Mouse (Mus musculus): ENCODE measurements around the gene Olfr1240.

The Olfr1240 gene

DNA sequence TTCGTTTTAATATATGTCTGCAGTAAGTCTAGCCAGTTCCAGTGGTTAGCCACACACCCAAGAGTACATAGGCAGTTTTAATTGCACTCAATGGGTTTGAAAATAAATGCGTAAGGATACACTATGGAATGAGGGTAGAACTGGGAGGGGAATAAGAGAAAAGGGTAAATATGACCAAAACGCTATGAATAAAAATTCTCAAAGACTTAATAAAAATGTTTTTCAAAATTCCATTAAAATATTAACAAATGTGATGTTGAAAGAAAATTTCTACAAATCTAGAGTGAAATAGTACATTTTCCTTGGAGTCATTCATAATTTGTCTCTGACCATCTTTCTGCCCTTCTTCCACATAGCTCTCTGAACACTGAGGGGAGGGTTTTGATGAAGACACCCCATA lies at the start of gene Olfr1240:
Olfr1240 (minus strand) TSS at position 101 of the 400 bp plus-strand sequence.
- no peak for DNase-seq (ENCODE audit: extremely low read depth, insufficient read length, low spot score)

DNA sequence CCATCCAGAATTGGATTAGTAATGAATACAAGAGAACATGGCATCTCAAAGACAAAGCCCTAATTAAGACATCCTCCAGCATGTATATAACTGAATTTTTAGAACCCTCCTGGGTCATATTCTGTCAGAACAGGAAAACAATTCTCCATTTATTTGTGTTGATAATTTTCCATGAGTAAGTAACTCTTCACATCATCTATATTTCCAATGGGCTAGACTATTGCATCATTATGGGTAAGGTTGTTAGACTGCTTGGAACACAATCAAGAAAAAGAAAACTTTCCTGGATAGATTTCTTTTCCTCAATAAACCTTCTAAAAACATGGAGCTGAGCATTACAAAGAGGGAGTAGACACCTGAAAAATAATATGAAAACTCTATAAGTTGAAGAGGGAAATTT lies 44.2 kb upstream of the Olfr1240 start, which contains the start of gene Olfr1241:
Olfr1241 (minus strand) TSS at position 101 of the 400 bp plus-strand sequence.
- no peak for DNase-seq (ENCODE audit: extremely low read depth, insufficient read length, low spot score)

DNA sequence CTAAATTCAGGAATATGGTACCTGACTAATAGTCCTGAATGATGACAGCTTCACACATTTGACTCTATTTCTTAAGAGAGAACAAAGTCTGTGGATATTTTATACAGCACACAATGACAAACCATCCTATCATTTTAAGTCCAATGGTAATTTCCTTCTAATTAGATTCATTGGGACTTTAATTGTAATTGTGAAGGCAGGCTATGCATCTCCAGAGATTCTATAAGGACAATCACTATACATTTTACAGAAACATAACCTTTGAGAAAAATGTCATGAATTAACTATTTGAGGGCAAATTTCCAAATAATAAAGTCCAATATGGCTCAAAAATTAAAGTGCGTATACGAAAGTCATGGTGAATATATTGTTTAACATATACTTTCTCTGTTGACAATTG lies 22.5 kb downstream of the Olfr1240 start, which contains the start of gene Olfr1239:
Olfr1239 (minus strand) TSS at position 101 of the 400 bp plus-strand sequence.
- no peak for DNase-seq (ENCODE audit: extremely low read depth, insufficient read length, low spot score)

DNA sequence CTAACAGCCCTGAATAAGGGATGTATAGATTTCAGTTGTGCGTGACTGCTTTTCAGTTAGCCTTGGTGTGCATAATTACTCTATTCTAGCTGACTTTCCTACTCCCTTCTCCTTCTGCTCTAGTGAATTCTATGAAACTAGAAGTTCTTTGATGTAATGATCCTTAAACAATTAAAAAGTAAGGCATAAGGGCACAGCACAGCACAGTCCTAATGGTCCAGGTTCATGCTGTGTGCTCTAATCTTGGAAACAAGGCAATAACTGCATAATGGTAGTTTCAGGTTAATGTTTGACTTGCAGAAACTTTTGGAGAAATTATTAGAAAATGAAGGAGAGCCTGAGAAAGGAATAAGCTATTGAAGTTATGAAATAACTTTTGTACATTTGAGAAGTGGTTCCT lies 28.2 kb downstream of the Olfr1240 start:
- DNase-seq (ENCODE audit: extremely low read depth, insufficient read length, low spot score), result no peak

DNA sequence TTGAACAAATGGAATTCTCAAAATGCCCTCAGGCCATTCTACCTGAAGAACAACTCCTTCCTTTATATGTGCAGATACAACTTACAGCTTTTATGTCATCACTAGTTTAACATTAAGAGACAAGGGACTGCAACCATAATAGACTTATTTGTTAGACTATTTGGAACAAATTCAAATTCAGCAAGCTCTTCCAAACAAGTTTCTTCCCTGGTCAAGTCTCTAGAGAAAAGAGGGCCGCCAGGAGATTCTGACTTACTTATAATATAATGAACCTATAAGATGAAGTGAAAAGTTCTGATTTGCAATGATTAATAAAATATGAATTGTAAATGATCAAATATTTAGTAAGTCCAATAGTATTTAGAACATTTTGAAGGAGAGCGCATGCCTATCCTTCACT lies 33.2 kb downstream of the Olfr1240 start, which contains the start of gene Olfr1238:
Olfr1238 (minus strand) TSS at position 101 of the 400 bp plus-strand sequence.
- DNase-seq (ENCODE audit: extremely low read depth, insufficient read length, low spot score), result no peak

DNA sequence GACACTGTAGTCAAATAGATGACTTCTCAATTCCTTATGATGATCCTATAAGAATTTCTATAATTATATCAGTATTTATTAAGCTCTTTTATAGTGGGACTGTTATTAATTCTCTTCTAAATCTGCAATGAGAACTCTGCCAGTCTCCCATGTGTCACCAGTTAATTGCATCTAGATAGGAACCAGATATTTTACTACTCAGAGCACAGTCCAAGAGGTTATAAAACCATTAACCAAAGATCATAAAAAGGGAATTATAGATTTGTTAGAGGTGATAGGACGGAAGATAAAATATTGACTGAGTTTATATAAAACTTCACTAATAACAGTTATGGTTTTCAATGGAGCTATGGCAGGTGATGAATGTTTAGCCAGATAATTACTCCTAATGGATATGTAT lies 41.9 kb downstream of the Olfr1240 start:
- no peak for DNase-seq (ENCODE audit: extremely low read depth, insufficient read length, low spot score)
